Mouse (Mus musculus): Measurements from ENCODE around the gene Olfr639. TPM values are rescaled to one million over a fixed set of nuclear protein-coding genes. Genes with fewer than 3 reads are reported as not detected.
"Not testable (repeated sequence)": the region's sequence is repeated elsewhere in the genome, so short reads cannot be mapped to it uniquely, and the experiment has no call there.

The Olfr639 gene
- not detected in 2 replicates for polyA plus RNA-seq (2012; rRNA removed)

DNA sequence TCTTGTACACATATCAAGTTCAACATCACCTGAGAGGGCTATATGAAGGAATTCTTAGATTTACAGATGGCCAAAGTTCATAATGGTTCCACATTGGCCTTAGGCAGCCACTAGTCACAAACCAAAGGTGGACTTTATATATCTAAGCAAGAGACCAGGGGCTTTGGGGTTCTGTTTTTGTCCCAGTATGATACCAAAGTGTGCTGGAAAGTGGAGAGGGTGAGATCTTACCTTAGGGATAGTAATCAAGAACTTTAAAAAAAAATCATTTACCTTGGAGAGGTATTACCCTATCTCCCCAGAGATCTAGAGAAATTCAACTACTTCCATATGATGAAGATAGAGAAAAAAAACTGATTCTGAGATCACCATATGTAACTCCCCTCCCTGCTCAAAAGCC lies at the start of gene Olfr639:
Gene Olfr639 (minus strand): TSS at position 101 of the 400 bp plus-strand sequence.
- no peak for DNase-seq (ENCODE audit: low read depth)

DNA sequence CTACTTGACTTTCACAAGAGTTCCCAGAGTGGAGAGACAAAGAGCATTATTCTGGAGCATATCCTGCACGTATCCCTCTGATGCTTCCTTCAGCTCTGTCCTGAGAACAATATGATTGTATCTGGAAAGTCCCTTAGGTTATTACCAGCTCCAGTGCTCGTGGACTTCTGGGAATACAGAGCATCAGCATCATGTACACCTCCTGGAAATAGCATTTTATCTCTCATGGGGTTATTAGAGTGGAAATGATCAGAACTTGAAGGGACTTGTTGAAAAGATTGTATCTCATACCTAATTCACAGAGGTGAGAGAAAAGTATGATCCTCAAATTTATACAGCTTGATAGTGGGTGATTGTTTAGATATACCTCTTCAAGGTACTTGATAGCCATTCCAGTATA lies 44.2 kb upstream of the Olfr639 start, which contains the start of gene 4930516K23Rik:
Gene 4930516K23Rik (minus strand): TSS at position 101 of the 400 bp plus-strand sequence.
- DNase-seq (ENCODE audit: low read depth): no peak

DNA sequence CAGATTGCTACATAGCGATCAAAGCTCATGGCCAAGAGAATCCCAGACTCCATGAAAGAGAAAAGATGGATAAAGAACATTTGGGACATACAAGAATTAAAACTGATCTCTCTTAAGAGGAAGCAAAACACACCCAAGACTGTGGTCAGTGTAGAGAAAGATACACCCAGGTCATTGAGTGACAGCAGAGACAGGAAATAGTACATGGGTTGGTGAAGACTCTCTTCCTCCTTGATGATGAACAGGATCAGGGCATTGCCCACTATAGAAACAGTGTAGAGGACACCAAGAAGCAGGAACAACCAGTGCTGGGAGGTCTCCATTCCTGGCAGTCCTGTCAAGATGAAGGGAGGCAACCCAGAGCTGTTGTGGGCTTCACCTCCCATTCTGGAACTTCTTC lies 42.1 kb upstream of the Olfr639 start:
- no peak for DNase-seq (ENCODE audit: low read depth)

DNA sequence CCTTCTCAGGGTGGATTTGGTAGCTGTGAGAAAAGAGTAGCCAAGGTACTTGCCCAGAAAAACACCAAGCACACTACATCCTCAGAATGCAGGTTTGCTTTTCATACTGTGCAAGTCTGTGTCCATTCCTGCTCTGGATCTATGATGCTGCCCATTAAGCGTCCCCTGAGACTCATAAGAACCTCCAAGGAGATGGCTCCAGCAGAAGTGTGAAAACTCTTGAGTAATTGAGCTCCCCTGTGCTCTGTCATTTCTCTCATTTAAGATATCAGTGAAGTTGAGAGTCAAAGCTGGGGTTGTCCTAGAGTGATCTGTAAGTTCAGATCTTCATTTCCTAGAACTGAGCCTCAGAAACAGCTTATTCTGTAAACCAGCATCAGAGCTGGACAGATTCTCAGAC lies 35.5 kb upstream of the Olfr639 start, which contains the start of gene Olfr642:
Gene Olfr642 (minus strand): TSS at position 101 of the 400 bp plus-strand sequence.
- no peak for DNase-seq (ENCODE audit: low read depth)

DNA sequence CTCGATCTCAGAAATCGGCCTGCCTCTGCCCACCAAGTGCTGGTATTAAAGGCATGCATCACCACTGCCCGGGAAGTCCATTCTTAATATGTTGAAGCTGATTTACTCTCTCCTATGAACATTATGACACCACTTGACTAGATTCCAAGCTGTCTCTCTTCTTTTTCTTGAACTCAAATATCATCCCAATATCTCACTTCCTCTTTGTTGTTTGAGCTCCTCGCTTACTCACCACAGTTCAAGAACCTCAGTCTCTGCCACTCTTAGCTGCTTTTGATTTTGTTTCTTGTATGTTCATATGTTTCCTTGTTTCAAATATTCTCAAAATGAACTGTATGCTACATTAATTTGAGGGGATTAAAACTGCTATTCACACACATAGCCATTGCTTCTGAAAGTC lies 33.6 kb upstream of the Olfr639 start:
- DNase-seq (ENCODE audit: low read depth): no peak

DNA sequence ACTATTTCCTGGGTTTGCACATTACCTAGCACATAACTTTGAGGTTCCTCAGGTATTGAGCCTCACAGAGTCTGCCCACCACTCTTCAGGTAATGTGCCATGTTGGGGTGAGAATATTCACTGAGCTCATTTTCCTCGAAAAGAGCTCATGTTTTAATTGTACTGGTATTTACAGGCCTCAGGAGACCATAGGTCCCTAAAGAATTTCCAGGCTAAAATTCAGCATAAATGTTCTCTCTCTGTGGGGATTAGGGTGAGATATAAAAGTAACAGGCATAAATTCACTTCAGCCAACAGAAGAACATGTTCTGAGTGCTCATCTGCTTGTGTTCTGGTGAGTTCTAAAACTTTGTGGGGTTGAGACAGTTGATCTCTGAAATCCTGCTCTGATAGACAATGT lies 18.0 kb upstream of the Olfr639 start, which contains the start of gene Olfr641:
Gene Olfr641 (plus strand): TSS at position 301 of the 400 bp plus-strand sequence.
- no peak for DNase-seq (ENCODE audit: low read depth)

DNA sequence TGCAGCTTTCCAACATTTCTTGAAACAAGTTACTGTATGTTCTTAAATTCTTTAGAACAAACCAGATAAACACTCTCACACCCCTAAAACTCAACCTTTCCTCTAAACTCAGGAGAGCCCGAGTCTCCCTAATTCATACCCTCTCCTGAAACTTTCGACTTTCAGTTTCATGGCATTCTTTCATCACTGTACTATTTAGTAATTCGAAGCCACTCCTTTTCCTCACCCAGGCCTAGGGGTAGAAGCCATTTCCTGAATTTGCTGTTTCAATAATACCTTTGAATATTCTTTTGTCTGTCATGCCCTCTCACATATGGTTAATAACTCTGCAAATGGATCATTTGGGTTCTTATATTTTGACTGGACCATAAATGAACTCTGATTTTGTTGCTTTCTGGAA lies 9.9 kb upstream of the Olfr639 start:
- DNase-seq (ENCODE audit: low read depth): no peak

DNA sequence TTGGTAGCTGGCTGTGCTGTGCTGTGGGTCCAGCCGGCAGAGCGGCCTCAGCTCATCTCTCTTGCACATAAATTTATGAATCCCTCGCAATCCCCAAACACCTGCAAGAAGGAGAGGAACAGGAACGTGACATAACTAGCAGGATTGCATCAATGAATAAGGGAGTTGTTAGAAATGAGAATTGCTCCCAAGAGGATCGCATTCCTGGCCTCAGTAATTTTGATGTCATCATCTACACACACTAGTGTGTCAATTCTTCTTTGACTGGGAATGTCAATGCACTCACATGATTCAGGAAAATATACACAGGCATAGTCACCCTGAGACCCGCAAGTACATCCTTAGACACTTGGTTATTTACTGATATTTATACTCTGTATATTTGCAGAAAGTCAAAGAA lies 8.4 kb upstream of the Olfr639 start, which contains the start of gene Olfr640:
Gene Olfr640 (minus strand): TSS at position 101 of the 400 bp plus-strand sequence.
- no peak for DNase-seq (ENCODE audit: low read depth)

DNA sequence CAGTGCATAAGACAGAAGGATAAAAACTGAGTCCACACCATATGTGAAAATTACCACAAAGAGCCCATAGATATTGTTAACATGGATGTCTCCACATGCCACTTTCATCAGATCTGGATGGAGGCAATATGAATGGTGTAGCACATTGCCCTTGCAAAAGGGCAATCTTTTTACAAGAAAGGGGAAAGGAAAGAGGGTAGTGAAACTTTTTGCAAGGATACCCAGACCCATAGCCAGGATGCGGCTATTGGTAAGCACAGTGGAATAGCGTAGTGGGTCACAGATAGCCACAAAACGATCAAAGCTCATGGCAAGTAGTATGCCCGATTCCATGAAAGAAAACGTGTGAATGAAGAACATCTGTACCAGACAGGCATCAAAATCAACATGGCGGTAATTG lies 4.5 kb upstream of the Olfr639 start:
- DNase-seq (ENCODE audit: low read depth): no peak

DNA sequence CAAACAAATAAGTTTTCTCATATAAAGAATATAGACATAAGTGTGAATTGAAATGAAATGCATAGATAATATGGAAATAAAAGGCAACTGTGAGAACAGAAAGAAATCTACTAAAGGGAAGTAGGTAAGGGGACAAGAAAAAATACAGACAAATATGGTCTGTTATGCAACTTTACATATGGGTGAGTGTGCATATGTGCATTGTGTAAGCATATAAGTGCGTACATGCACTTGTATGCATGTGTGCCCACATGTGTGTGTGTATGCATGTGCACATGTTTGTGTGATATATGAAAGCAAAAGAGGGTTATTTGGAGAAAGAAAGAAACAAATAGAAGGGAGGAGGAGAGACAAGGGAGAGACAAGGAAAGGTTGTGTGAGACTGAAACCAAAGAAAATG lies 1.9 kb upstream of the Olfr639 start:
- no peak for DNase-seq (ENCODE audit: low read depth)

DNA sequence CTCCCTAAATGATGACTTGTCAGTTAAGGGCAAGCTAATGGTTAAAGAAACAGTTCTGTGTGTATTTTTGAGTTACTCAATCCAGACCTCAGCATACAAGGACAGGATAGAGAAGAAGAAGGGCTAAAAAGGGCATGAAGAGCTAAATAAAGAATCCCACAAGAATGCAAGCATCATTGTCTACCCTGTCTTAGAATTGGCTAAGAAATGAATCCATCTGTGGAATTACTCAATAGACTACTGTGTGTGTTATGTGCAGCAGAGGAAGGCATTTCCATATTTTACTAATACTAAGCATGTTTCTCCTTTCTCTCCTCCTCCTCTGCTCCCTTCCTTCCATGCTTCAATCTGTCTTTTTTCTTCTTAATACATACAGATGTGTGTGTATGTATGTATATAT lies 18.0 kb downstream of the Olfr639 start:
- no peak for DNase-seq (ENCODE audit: low read depth)

DNA sequence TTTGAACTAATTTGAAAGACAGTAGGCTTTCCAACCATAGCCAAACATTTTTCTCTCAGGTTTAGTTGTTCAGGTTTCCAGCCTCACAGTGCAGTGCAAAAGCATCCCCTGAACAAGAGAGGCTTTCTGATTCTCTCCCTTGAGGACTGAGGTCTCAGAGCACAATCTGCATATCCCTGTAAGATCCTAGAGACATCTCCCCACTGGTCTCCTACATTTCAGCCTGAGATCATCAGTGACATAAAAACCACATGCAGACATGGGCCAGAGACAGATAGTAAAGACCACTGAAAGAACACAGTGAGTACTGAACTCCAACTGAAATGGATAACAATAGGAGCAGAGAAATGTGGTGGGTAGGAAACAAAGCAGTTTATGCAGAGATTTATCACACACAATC lies 18.7 kb downstream of the Olfr639 start, which contains the start of gene Olfr638:
Gene Olfr638 (plus strand): TSS at position 301 of the 400 bp plus-strand sequence.
- DNase-seq (ENCODE audit: low read depth): no peak

DNA sequence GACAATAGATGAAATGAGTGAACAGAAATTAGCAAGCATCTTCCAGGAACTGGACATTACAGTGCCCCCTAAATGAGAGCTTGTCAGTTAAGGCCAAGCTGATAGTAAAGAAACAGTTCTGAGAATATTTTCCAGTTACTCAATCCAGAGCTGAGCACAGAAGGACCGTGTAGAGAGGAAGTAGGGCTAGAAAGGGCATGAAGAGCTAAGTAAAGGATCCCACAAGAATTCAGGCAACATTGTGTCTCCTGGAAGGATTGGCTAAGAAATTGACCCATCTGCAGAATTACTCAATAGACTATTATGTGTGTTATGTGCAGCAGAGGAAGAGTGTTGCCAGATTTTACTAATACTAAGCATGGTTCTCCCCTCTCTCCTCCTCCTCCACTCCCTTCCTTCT lies 45.3 kb downstream of the Olfr639 start:
- DNase-seq (ENCODE audit: low read depth): no peak

DNA sequence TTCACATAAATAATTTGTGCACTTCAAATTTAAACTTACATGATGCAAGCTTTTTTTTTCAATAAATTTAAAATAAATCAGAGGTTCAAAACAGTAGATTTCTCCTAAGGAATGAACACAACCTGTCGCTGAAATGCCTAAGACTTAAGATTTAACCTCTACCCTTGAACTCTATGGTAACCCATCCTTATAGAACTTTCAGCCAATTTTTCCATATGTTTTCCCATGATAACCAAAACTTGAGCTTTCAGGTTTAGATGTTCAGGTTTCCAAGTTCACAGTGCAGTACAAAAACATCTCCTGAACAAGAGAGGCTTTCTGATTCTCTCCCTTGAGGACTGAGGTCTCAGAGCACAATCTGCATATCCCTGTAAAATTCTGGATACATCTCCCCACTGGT lies 46.3 kb downstream of the Olfr639 start, which contains the start of gene Olfr635:
Gene Olfr635 (plus strand): TSS at position 301 of the 400 bp plus-strand sequence.
- DNase-seq (ENCODE audit: low read depth): no peak

DNA sequence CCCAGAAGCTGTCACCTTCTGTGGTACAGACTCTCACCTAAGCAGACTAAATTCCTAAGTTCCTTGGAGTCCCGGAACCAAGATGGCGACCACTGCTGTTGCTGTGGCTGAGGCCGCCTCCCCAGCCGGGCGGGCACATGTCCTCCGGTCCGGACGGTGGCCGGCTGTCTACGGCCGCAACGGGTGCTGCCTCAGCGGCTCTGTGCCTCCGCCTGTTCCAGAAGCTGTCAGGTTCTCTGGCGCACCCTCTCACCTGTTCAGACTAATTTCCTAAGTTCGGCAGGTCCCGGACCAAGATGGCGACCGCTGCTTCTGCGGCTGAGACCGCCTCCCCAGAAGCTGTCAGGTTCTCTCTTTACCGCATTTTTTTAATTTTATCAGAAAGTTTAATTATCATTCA lies 50.2 kb downstream of the Olfr639 start:
- DNase-seq (ENCODE audit: low read depth): not testable (repeated sequence)

Other genes starting within 250 kb of the Olfr639 start
- not detected in 2 replicates for gene Olfr69, start 245.7 kb downstream of the Olfr639 start, polyA plus RNA-seq (2012; rRNA removed)
- gene Olfr68, start 237.6 kb downstream of the Olfr639 start, polyA plus RNA-seq (2012; rRNA removed): not detected in 2 replicates
- gene Olfr67, start 225.5 kb downstream of the Olfr639 start, polyA plus RNA-seq (2012; rRNA removed): not detected in 2 replicates
- gene Hbb-bt, start 203.3 kb downstream of the Olfr639 start, polyA plus RNA-seq (2012; rRNA removed): 189 and 481 TPM in 2 replicates
- 2,031 and 4,766 TPM in 2 replicates for gene Hbb-bs, start 189.2 kb downstream of the Olfr639 start, polyA plus RNA-seq (2012; rRNA removed)
- not detected in 2 replicates for gene Hbb-bh2, start 176.8 kb downstream of the Olfr639 start, polyA plus RNA-seq (2012; rRNA removed)
- gene Hbb-bh1, start 174.1 kb downstream of the Olfr639 start, polyA plus RNA-seq (2012; rRNA removed): not detected in 2 replicates
- gene Hbb-y, start 164.1 kb downstream of the Olfr639 start, polyA plus RNA-seq (2012; rRNA removed): not detected in 2 replicates
- not detected in 2 replicates for gene Olfr66, start 131.1 kb downstream of the Olfr639 start, polyA plus RNA-seq (2012; rRNA removed)
- not detected in 2 replicates for gene Olfr64, start 122.8 kb downstream of the Olfr639 start, polyA plus RNA-seq (2012; rRNA removed)
- gene Olfr65, start 113.8 kb downstream of the Olfr639 start, polyA plus RNA-seq (2012; rRNA removed): not detected in 2 replicates
- not detected in 2 replicates for gene Olfr631, start 88.5 kb downstream of the Olfr639 start, polyA plus RNA-seq (2012; rRNA removed)
- not detected in 2 replicates for gene Olfr632, start 83.0 kb downstream of the Olfr639 start, polyA plus RNA-seq (2012; rRNA removed)
- not detected in 2 replicates for gene Olfr633, start 72.9 kb downstream of the Olfr639 start, polyA plus RNA-seq (2012; rRNA removed)
- not detected in 2 replicates for gene Olfr635, start 46.2 kb downstream of the Olfr639 start, polyA plus RNA-seq (2012; rRNA removed)
- gene Olfr638, start 18.6 kb downstream of the Olfr639 start, polyA plus RNA-seq (2012; rRNA removed): not detected in 2 replicates
- gene Olfr640, start 8.3 kb upstream of the Olfr639 start, polyA plus RNA-seq (2012; rRNA removed): not detected in 2 replicates
- not detected in 2 replicates for gene Olfr641, start 18.1 kb upstream of the Olfr639 start, polyA plus RNA-seq (2012; rRNA removed)
- not detected in 2 replicates for gene Olfr642, start 35.4 kb upstream of the Olfr639 start, polyA plus RNA-seq (2012; rRNA removed)
- not detected in 2 replicates for gene 4930516K23Rik, start 44.1 kb upstream of the Olfr639 start, polyA plus RNA-seq (2012; rRNA removed)
- not detected in 2 replicates for gene Olfr644, start 54.6 kb upstream of the Olfr639 start, polyA plus RNA-seq (2012; rRNA removed)
- gene Olfr645, start 68.2 kb upstream of the Olfr639 start, polyA plus RNA-seq (2012; rRNA removed): not detected in 2 replicates
- gene Olfr646, start 87.6 kb upstream of the Olfr639 start, polyA plus RNA-seq (2012; rRNA removed): not detected in 2 replicates
- gene Ubqln5, start 112.5 kb upstream of the Olfr639 start, polyA plus RNA-seq (2012; rRNA removed): 0.14 and 0.34 TPM in 2 replicates
- not detected in 2 replicates for gene Olfr643, start 120.1 kb upstream of the Olfr639 start, polyA plus RNA-seq (2012; rRNA removed)
- 1.6 and 2.4 TPM in 2 replicates for gene Ubqln3, start 126.0 kb upstream of the Olfr639 start, polyA plus RNA-seq (2012; rRNA removed)
- gene Ubqlnl, start 133.3 kb upstream of the Olfr639 start, polyA plus RNA-seq (2012; rRNA removed): 2.4 TPM in 2 replicates
- gene Olfm5, start 147.5 kb upstream of the Olfr639 start, polyA plus RNA-seq (2012; rRNA removed): 0.05 TPM in 1 of 2 replicates, not detected in the other
- gene Olfr648, start 166.1 kb upstream of the Olfr639 start, polyA plus RNA-seq (2012; rRNA removed): 0.05 TPM in 1 of 2 replicates, not detected in the other
- gene Olfr649, start 178.7 kb upstream of the Olfr639 start, polyA plus RNA-seq (2012; rRNA removed): not detected in 2 replicates
- 1.3 TPM in 2 replicates for gene Trim6, start 201.5 kb upstream of the Olfr639 start, polyA plus RNA-seq (2012; rRNA removed)
- gene Trim34a, start 227.2 kb upstream of the Olfr639 start, polyA plus RNA-seq (2012; rRNA removed): 4.7 and 5.2 TPM in 2 replicates